ENCODE assay signal across 9 mouse cellular contexts in genomic region chr19:45234771-45235231, GRCm38 (mm10). TPM values are rescaled to one million over a fixed set of nuclear protein-coding genes. Genes with fewer than 3 reads are reported as not detected.
DNase-seq lines count a peak whose midpoint lies in the region; ATAC-seq lines count a peak whose summit lies in the region.
"Had no signal": no experiment of that assay in that cellular context is flagged by ENCODE, and none has a peak within 500 bp of the region (broad histone marks: within the 10 kb centered on the region; RNA-seq: fewer than 3 reads in every experiment).

No protein-coding gene starts in this region.

- WGBS in heart, embryonic 13.5 days: under 1% methylated on average over 41 of the region's 42 CpGs
- under 1% methylated on average over 41 of the region's 42 CpGs for WGBS in hindbrain, embryonic 16.5 days

- peaks cover 98% of the 10 kb centered on the region for H3K27me3 ChIP-seq in heart, embryonic 13.5 days (replicated peaks)
- H3K27me3 ChIP-seq in hindbrain, embryonic 16.5 days (replicated peaks; ENCODE audit: control insufficient read depth, insufficient read depth, low read length): peaks cover 31% of the 10 kb centered on the region

- H3K9ac ChIP-seq in heart, embryonic 13.5 days: peak overlapping the region; percentile 53
- H3K9ac ChIP-seq in hindbrain, embryonic 16.5 days (ENCODE audit: low read depth, low read length): peak overlapping the region; percentile 64

- H3K4me2 ChIP-seq in heart, embryonic 13.5 days: peak overlapping the region; percentile 72
- peak overlapping the region; percentile 53 for H3K4me2 ChIP-seq in hindbrain, embryonic 16.5 days (ENCODE audit: low read length)

- DNase-seq in heart, postnatal 36 days: no peak
- DNase-seq in embryo, embryonic 10 days (ENCODE audit: low spot score): peak; percentile 48
- DNase-seq in neural tube, embryonic 10.5 days (ENCODE audit: extremely low spot score, low spot score): peak; percentile 71
- DNase-seq in spleen, adult 18-20 months: no peak
- DNase-seq in left cerebral cortex, postnatal 10 days (ENCODE audit: extremely low spot score in 1 of 2, low spot score in 2 of 2): no peak
- DNase-seq in ovary, adult 18-20 months (ENCODE audit: low spot score): no peak

- intact Hi-C loops in heart, postnatal 36 days (cut with DNase I): loop anchor here (5.0 to 10.0 kb wide), 2 partner anchors 482 to 1630 kb away; no protein-coding TSS in a partner anchor
- intact Hi-C loops in left cerebral cortex, postnatal 10 days (cut with DNase I): loop anchor here (5.0 to 10.0 kb wide), 3 partner anchors 82 to 1628 kb away; partner anchors contain the start of gene Tlx1

- H3K4me1 ChIP-seq in heart, embryonic 13.5 days: peaks cover 53% of the 10 kb centered on the region
- H3K4me1 ChIP-seq in hindbrain, embryonic 16.5 days (ENCODE audit: control insufficient read depth, insufficient read depth, low read depth, low read length): peaks cover 8% of the 10 kb centered on the region

- peak overlapping the region; percentile 49 for H3K4me3 ChIP-seq in heart, embryonic 13.5 days
- H3K4me3 ChIP-seq in hindbrain, embryonic 16.5 days (ENCODE audit: low read length): peak overlapping the region; percentile 48
- H3K4me3 ChIP-seq: myocyte had no signal

- ATAC-seq in heart, embryonic 13.5 days (ENCODE audit: extremely low read depth, insufficient number of reproducible peaks, low FRiP score, low TSS enrichment): no peak
- no peak for ATAC-seq in hindbrain, embryonic 16.5 days

- no peak overlapping the region for H3K27ac ChIP-seq in heart, embryonic 13.5 days (replicated peaks)
- H3K27ac ChIP-seq in hindbrain, embryonic 16.5 days (ENCODE audit: low read depth, low read length): peak overlapping the region; percentile 84

- H3K9me3 ChIP-seq in heart, embryonic 13.5 days: no peaks in the 10 kb centered on the region
- no peaks in the 10 kb centered on the region for H3K9me3 ChIP-seq in hindbrain, embryonic 16.5 days (ENCODE audit: control insufficient read depth, low read length)

- no peaks in the 10 kb centered on the region for H3K36me3 ChIP-seq in heart, embryonic 13.5 days
- H3K36me3 ChIP-seq in hindbrain, embryonic 16.5 days (ENCODE audit: control insufficient read depth, insufficient read depth, low read length): no peaks in the 10 kb centered on the region

RNA-seq across cellular contexts. Expression of gene Lbx1, which starts 0.8 kb away (rescaled TPM):
- not detected in 2 replicates for polyA plus RNA-seq in heart, embryonic 13.5 days (2015; fragmentation: Nextera tagmentation; extraction: Ambion mirVana)
- under 1 TPM in 1 of 2 experiments, not detected in 1; 0.11 TPM for total RNA-seq in heart, postnatal 36 days (2021)
- 6.9 and 7.3 TPM in 2 replicates for polyA plus RNA-seq in hindbrain, embryonic 16.5 days (2015; fragmentation: Nextera tagmentation; extraction: Ambion mirVana)
- total RNA-seq in left cerebral cortex, postnatal 10 days (2021): not detected

Comparison
In these comparisons a context has a peak if more than half of its experiments do, and no peak if none do; other contexts are left out.
1. DNase-seq: peak in embryo, embryonic 10 days (single experiment) and neural tube, embryonic 10.5 days (single experiment); none in heart, postnatal 36 days (0 of 2), spleen, adult 18-20 months (0 of 2), left cerebral cortex, postnatal 10 days (0 of 2) and ovary, adult 18-20 months (single experiment).